Mouse (Mus musculus) B cell, adult (primary cell): ENCODE measurements around the gene Srek1ip1. TPM values are rescaled to one million over a fixed set of nuclear protein-coding genes. Genes with fewer than 3 reads are reported as not detected.

Experiments used
- total RNA-seq: library from RNA; stranded (reverse); gene quantifications from 4 replicates; pipeline ENCODE4 v1.2.4, GENCODE M21; 2023; ENCODE audit not compliant: inconsistent age

Srek1ip1 gene
- total RNA-seq, result 8.9 to 14.1 TPM (median 11.5 TPM) in 4 replicates

GRCm38 (mm10) chr13:104792184-104792583, at the start of gene Srek1ip1:
TSS of gene Srek1ip1 (plus strand) at chr13:104792484.

GRCm38 (mm10) chr13:104816635-104817571, 24.6 kb downstream of the Srek1ip1 start, which contains the start of gene Cwc27:
TSS of gene Cwc27 (minus strand) at chr13:104817142.

GRCm38 (mm10) chr13:104863127-104863979, 71.1 kb downstream of the Srek1ip1 start, which contains the start of gene Shisal2b:
TSS of gene Shisal2b (minus strand) at chr13:104863893.

Other genes starting within 250 kb of the Srek1ip1 start
- gene Cwc27, start 24.7 kb downstream of the Srek1ip1 start, total RNA-seq, result 24.6 to 35.4 TPM (median 29.1 TPM) in 4 replicates
- not detected in 4 replicates for gene Shisal2b, start 71.4 kb downstream of the Srek1ip1 start, total RNA-seq